Mouse (Mus musculus) liver (tissue): ENCODE data around the gene Ttc30a2.

ENCODE experiments used
- DNase-seq: peaks from one replicate; pipeline ENCODE4 v3.0.0-alpha.2; 2020; ENCODE audit warnings: mixed read lengths

Gene Ttc30a2

DNA sequence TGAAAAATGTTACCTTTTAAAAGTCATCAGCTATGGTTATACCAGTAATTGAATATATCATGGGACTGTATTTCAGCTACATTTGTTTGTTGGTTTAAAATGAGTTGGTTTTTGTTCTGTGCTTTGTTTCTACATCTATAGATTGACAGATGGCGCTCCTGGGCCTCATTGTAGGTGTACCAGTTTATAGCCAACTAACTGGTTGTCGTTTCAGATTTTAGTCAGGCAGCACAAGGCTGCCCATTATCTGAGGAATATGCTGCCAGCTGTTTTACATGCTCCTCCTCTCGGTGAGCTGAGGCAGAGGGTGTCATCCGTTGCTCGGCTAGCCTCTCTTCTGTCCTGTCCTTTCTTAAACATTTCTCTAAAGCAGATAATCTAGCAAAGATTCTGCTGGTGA lies 51.9 kb downstream of the Ttc30a2 start:
- DNase-seq, result no peak
